Mouse (Mus musculus) T-helper 2 cell (primary cell): ENCODE measurements around the gene D430041D05Rik.

ENCODE experiments used
- in situ Hi-C: fragments of 300-600 bp; cut with MboI, MseI; formaldehyde crosslinking; loops from one replicate; pipeline ENCODE4 v1.15.1; 2025; ENCODE audit warnings: high pct_unique_total_duplicates

The D430041D05Rik gene

DNA sequence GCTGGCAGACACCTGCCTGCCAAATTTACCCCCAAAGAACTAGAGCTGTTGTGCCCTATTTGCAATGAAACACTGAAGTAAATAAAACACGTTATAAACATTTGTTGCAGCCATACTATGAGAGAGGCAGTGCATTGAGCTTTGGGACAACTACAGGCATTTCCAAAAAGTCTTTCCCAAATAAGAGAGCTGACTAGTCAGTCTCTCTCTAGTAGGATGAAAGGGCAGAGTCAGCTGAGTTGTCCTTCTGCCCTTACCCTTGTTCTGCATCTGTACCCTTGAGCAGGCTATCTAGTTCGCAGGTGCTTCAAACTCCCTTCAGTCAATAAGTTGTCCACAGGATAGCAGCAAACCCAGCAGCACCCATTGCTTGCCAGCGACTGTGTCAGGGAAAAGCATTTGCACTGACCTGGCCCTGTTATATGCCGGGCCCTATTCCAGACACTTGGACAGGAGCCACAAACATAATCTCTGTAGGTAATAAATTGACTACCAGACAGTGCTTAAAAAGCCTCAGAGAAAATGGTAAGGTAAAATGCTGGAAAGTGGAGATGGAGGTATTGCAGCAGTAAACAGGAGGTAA, at the start of gene D430041D05Rik:
TSS of gene D430041D05Rik (minus strand) at position 51 of the 583 bp plus-strand sequence.
- in situ Hi-C loops = loop anchor here (10.0 kb wide), 1 partner anchor 276 kb away; no protein-coding TSS in a partner anchor

DNA sequence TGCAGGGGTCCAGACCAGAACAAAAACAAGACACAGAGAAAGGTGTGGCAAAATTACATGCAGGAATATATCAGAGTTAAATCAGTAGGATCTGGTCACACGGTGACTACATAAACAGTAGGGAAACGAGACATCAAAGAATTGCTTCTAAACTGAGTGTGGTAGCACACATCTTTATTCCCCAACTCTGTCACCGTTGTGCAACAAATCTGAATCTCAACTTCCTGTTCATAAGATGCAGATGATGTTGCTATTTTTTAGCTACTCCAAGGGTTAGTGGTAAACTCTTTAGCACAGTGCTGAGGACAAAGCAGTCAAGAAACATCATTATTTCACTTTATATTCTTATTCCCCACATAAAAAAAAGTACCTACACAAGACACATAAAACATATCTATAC, 49.2 kb upstream of the D430041D05Rik start:
- in situ Hi-C loops = no loop called here

DNA sequence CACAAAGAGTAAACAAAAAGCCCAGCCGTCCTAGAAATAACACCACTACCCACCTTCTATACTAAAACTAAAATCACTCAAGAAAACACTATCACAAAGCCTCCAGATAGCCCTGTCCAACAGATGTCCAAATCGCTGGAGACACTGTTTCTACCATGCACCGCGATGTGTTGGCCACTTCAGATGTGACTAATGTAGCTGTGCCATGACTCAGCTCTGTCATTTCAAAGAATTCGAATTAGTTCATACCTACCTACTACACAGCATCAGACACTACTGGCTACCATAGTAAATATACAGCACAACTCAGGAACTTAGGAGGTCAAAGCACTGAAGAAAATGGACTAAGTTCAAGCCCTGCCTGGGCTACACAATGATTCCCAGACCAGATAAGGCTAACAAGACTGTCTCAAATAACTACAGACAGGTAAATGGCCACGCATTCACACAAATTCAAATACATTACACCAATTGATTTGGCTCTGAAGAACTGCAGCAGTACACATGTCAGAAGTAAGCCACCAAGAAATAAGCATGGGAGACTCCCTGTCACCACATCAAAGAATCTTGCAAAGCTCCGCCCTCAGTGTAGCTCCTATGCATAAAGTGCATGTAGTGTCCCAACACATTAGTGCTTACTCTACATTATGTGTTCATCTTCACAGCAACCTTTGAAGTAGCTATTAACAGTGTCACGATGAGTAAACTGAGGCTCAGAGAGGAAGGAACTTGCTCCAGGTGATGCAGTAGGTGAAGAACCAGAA, 47.9 kb upstream of the D430041D05Rik start:
- in situ Hi-C loops = no loop called here

DNA sequence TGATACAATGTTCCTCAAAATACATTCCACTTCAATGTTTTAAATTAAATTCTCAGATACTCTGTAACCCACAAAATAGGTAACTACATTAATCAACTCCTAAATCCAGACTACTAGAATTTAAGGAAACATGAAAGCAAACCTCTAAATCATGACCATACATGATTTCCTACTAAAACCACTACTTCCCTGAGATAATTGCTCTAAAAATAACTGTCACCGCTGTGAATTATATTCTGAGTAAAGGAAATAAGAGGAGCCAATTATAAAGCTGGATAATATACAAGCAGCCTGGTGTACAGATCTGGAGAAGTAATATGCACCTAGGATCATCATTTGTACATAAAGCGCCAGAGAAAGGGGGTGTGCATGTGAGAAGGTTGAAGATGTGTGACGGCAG, 46.3 kb upstream of the D430041D05Rik start:
- in situ Hi-C loops = no loop called here

DNA sequence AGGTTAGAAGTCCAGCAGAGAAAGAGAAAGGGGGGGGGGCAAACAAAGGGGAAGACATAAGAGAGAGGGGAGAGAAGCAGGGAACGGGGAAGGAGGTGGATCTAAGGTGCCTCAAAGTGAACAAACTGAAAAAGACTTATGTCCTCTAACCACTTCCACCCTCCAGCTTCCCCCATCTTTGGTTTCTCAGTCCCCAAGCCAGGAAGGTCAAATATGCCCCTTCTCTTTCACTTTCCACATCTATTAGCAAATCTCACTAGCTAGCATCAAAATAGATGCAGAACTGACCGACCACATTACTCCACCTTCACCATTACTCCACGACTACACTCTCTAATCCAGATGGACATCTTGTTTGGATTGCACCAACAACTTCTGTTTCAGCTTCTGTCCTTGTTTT, 39.9 kb upstream of the D430041D05Rik start:
- in situ Hi-C loops = no loop called here

DNA sequence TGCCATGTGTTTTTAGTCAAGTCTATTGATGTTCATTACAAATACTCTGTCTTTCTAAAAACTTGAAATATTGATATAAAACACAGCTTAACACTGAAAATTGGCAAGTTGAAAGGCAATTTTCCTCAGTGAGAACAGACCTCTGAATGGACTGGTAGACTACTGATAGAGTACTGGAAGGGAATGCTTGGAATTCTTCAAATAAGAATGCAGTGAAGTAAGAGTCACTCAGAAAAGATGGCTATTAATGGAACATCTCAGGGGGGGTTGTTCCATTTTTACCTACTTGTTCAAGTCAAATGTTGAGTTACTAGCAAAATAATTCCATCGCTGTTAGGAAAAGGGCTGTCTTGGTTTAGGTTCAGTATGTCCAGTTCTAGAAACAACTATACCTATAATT, 38.4 kb upstream of the D430041D05Rik start:
- in situ Hi-C loops = no loop called here

DNA sequence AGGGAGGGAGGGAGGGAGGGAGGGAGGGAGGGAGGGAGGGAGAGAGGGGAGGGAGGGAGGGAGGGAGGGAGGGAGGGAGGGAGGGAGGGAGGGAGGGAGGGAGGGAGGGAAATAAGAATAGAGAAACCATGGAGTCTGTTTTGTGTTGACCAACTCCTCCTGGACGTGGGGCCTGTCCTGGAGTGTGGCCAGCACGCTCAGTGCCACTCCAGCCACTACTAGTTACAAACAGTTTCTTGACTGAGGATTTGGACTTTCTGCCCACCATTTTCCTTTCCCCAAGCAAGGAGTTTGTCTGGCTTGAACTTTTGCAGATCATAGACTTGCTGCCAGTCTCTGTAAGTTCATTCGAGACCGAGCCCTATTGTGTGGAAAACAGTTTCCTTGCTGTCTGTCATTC, 37.4 kb upstream of the D430041D05Rik start:
- in situ Hi-C loops = no loop called here

DNA sequence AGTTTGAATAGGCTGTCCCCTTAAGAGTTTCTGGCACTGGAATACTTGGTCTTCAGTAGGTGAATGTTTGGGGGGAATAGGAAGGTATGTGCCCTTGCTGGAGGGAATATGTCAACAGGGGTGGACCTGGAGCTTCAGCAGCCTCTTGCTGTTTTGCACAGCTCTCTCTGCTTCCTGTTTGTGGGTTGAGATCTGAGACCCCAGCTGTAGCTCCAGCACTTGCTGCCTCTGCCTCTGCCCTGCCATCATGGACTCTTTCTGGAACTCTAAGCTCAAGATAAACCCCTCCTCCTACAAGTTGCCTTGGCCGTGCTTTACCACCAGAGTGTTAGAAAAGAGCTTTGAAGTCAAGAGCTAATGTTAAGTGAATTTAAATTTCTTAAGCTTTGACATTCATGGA, 35.2 kb upstream of the D430041D05Rik start:
- in situ Hi-C loops = no loop called here

DNA sequence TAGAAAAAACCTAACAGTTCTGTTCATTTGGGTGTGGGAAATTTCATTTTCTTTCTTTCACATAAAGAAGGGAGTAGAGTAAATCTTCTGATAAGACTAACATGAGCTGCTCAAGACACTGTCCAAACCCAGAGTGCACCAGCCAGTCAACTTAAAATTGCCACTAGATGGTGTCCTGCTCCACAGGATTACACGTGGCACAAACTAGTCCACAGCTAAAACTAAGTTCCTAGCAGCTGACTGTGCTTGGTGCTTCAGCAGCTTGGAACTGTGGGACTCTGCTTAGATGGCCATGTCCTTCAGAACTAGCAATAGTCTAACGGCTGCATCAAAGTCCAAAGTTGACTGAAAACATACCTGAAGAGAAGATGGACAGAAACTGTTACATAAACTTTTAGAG, 34.0 kb upstream of the D430041D05Rik start:
- in situ Hi-C loops = loop anchor here (5.0 kb wide), 1 partner anchor 133 kb away; no protein-coding TSS in a partner anchor

DNA sequence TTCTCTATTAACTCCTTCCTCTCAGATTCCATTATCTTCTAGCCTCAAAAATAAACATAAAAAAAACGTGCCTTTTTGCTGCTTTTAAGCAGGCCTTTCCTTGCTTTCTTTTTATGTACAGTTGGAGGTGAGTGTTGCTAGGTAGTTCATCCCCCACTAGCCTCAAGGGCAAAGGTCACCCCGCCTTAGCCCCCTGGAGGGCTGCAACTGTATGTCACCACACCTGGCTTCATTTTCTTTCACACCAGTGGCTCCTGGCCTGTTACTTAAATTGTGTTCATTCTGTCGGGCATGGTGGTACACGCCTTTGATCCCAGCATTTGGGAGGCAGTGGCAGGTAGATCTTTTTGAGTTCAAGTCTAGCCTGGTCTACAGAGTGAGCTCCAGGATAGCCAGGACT, 31.5 kb upstream of the D430041D05Rik start:
- in situ Hi-C loops = loop anchor here (5.0 kb wide), 1 partner anchor 135 kb away; no protein-coding TSS in a partner anchor

DNA sequence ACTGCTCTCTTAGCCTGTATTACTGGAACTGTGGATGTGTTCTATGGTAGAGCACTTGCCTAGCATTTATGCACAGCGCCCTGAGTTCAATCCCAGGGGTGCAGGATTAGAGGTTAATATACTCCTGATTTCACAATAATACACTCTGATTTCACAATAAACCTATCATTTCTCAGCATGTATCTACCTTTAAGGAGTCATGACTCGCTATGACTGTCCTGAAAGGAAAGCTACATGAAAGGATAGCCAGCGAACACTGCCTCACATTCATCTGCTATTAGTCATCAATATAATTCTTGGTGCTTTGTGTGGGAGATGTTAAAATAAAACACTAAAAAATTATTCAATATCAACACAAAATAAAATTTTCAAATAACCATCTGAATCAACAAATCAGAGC, 25.4 kb upstream of the D430041D05Rik start:
- in situ Hi-C loops = no loop called here

DNA sequence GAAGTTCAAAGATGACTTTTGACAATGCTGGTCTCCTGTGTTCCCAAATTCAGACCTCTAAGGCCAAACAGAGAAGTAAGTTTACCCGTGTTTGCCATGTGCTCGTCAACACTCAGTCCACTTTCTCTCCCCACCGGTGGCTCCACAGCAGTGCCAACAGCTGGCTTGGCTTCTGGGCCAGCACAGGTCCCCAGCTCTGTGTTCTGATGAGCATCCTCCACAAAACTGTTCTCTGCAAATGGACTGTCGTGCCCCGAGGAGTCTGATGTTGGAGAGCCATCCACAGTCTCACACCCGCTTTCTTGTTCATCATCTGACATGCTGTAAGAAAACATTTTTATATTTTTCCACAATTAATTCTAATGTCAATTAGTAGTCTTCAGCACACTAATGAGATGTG, 20.3 kb upstream of the D430041D05Rik start:
- in situ Hi-C loops = no loop called here

DNA sequence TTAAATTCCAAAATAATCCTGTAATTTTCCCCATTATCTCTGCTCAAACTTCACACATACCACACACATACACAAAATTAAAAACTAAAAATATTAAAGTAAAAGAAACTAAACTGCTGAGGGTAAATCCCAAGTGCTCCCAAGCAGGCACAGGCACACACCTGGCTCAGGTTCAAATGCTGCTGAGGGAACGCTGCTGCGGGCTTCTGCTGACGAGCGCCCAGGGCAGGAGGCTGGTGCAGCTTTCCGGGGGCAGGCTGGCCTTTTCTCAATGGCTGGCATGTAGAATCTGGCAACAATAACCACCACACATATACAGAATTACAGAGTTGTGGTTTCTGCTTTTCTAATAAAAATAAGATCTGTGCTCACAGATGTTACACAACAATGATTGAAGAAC, 19.8 kb upstream of the D430041D05Rik start:
- in situ Hi-C loops = no loop called here

DNA sequence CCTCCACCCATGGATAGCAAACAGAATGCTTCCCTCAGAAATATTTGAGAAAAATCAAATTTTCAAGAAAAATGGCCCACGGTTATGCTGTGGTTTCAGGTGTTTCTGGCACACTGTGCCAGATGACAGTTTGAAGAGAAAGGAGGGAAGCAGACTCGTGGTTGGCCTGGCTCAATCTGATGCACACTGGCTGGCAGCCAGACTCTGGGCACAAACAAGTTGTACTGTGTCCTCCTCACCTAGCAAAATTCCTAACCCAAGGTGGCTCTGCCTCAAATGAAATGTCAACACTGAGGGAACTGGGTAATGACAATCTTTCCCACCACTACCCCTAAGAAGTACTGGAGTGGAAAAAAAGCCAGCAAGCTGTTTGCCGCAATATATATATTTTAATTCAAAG, 15.3 kb upstream of the D430041D05Rik start:
- in situ Hi-C loops = no loop called here

DNA sequence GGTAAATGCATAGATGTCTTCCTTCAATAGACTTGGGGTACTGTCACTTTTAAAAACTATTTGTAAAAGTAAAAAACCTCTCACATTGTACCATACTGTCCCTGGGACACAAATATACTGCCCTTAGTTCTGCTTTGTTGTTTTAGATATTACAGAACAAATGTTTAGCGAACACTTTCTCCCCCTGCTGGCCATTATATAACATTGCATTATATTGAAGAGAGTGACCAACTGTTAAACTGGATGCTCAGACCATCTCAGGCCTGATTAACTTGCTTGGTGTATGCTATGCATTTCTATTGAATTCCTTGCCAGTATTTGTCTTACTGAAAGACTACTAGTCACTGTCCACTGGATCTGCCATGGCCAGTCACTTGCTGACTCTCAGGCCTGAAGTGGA, 11.4 kb upstream of the D430041D05Rik start:
- in situ Hi-C loops = no loop called here

DNA sequence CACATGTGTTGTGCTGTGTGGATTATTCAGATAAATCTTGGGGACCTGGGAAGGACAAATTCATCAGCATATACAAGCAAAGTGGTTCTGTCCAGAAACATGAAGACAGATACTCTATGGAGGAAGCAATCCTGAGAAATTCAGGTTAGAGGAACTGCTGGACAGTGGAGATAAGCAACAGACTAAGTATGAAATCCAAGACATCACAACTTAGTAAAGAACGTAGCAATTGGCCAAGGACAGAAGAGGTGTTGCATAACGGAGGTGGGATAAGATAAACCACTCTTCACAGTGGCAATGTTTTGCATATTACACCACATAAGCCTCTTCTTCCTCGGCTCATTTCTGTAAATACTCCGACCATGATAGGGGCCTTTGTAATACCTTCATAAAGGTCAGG, 10.0 kb upstream of the D430041D05Rik start:
- in situ Hi-C loops = no loop called here

DNA sequence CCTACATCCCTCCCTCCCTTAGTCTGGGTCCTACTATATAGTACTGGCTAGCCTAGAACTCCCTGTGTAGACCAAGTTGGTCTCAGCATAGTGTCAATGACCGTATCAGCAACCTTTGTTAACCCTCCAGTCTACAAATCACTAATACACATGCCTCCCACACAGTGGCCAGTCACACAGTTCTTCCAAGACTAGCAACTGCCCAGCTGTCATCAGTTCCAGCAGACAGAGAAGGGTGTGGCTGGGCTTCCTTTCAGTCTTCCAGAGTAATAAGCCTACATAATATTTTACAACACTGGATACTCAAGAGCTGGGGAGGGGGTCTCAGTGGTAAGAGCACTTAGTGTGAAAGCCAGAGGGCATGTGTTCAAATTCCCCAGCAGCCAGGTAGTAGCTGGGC, 9.2 kb upstream of the D430041D05Rik start:
- in situ Hi-C loops = loop anchor here (10.0 kb wide), 1 partner anchor 285 kb away; no protein-coding TSS in a partner anchor

DNA sequence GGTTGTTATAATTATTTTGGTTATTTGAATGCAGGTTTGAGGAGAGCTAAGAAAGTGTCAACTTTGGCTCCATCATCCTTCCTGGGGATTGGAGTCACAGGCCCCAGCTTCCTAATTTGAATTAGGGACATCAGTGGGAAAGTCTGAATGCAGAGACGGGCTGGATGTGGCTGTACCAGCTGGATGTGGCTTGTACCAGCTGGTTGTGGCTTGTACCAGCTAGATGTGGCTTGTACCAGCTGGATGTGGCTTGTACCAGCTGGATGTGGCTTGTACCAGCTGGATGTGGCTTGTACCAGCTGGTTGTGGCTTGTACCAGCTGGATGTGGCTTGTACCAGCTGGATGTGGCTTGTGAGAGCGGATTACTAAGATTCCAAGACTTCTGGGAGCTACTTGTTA, 8.6 kb upstream of the D430041D05Rik start:
- in situ Hi-C loops = loop anchor here (10.0 kb wide), 1 partner anchor 285 kb away; no protein-coding TSS in a partner anchor

DNA sequence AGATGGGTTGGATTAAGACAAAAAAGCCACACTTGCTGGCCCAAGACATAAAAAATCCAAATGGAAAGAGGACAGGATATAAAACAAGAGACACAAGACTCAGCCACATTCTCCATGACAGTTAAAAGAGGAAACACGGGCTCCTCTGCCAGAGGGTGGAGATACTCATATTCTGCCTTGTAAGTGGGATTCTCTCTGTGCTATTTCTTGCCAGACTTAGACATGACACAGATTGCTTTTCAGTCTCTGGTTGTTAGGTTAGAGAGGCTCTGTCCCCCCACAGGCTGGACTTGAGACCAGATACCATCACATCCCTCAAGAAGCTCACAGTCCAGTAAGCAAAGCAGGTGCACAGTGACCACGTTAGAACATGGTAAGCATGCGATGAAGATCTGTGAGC, 2.2 kb upstream of the D430041D05Rik start:
- in situ Hi-C loops = loop anchor here (10.0 kb wide), 1 partner anchor 278 kb away; no protein-coding TSS in a partner anchor

DNA sequence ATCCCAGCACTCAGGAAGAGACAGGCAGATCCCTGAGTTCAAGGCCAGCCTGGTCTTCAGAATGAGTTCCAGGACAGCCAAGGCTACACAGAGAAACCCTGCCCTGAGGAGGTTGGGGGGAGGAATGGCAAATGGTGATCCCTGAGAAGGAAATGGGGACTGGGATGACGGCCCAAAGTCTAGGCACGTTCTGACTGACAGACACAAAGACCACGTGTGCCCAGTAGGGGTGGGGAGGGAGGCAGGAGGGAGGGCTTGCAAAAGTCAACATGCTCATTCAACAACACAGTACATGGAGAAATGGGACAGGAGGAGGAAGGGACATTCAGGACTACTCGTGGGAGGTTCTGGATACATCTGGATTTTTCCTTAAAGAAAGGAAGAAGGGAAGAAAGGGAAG, 1.7 kb upstream of the D430041D05Rik start:
- in situ Hi-C loops = loop anchor here (10.0 kb wide), 1 partner anchor 278 kb away; no protein-coding TSS in a partner anchor

DNA sequence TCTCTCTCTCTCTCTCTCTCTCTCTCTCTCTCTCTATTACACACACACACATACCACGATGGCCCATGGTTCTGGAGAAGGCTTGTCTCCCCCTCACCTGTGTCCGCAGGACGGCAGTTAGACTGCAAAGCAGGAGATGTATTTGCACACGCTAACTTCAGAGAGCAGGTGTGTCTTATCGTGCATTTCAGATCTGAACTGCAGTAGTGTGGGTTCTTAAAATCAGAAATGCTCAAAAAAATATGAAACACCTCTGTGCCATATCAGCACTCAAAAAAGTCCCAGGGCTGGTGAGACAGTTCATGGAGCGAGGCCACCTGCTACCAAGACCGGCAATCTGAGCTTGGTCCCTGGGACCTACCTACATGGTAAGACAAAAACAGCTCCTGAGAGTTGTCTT, 993 bp upstream of the D430041D05Rik start:
- in situ Hi-C loops = loop anchor here (10.0 kb wide), 1 partner anchor 277 kb away; no protein-coding TSS in a partner anchor

DNA sequence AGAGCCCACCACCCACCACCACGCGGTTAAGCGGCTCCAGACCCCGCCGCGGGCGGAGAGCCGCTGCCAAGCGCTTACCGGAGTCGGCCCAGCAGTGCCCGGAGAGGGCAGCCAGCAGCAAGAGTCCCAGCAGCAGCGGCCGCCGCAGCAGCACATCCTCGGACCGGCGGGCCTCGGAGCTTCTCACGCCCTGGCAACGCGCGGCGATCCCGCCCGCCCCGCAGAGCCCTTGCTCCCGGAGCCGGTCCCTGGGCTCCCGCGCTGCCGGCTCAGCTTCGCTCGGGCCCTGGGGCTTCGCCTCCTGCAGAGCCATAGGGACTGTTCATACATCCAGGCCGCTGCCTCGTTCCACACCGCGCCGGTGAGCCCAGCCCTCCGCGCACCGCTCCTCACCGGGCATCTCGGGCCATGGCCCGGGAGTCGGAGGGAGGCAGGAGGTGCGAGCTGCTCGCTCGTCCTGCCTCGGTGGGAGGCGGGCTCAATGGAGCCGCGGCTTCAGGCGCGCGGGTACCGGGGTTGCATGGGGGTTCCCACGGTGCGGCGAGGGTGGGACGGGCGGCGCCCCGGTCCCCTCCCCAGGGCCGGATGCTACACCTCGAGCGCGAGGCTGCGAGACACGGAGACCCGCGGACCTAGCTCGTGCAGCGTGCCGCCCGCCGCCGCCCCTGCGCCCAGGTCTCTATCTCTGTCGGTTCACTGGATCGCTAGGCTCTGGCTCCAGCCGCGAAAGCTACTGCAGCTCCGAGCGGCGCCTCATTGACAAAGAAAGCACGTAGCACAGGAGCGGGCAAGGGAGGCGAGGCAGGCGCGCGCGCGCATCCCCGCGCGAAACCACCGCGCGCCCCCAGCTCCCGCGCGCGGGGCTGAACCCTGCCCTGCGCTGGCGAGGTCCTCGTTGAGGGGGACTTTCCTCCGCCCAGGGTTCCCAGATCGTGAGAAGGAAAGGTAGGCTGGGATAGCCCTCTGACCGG, 677 bp downstream of the D430041D05Rik start:
- in situ Hi-C loops = loop anchor here (10.0 kb wide), 1 partner anchor 275 kb away; no protein-coding TSS in a partner anchor
